Mouse (Mus musculus) frontal cortex, adult (tissue): ENCODE results near the gene Cdc42ep2.

Experiments
- ATAC-seq: cut with Nextera tagmentation; 2 replicates; pipeline ENCODE4 v1.9.2; 2017; ENCODE audit warnings: mild to moderate bottlenecking, moderate library complexity, mixed read lengths; ENCODE audit not compliant: low TSS enrichment

Cdc42ep2 gene

DNA sequence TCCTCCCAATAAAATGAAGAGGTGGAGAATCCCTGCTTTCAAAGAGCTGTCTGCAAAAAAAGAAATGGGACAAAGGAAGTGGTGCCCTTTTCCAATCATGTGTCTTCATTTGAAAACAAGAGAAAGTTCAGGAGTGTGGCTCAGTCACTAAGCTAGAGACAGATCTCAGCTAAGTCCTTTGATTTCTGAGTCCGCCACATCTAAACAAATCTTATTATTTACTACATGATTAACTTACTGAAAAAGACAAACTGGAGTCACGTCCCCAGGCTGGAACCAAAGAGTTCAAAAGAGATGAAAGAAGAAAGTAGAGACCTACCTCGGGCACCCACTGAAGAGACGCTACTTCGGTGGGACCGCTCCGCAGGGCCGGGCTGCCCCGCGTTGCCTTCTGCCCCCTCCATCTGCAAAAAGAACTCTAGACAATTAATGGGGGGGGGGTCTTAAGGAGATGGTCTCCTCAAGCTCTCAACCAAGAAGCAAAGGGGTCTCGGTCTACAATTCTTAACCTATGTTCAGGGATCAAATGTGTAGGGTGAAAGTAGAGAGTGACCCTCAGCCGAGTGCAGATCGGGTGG is 50.1 kb downstream of the Cdc42ep2 start:
- ATAC-seq: no peak

GRCm38 (mm10) chr19:5872931-5873556 is 51.6 kb downstream of the Cdc42ep2 start:
- no peak for ATAC-seq

GRCm38 (mm10) chr19:5872528-5872927 is 52.1 kb downstream of the Cdc42ep2 start:
- ATAC-seq: no peak

DNA sequence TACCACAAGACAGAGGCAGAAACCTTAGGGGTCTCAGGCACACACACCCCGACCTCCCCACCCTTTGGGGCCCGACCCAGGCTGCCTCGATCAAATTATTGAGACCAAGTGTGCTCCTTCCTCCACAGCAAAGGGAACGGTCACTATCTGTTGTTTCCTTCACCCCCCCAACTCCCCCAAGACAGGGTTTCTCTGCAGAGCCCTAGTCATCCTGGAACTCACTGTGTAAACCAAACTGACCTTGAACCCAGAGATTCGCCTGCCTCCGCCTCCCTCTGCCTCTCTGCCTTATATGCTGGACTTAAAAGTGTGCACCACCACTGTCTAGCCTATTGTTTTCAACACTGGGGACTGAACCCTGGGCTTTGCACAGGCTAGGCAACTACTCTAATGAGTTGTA is 52.9 kb downstream of the Cdc42ep2 start:
- no peak for ATAC-seq

GRCm38 (mm10) chr19:5871273-5871672 is 53.3 kb downstream of the Cdc42ep2 start:
- ATAC-seq: no peak

DNA sequence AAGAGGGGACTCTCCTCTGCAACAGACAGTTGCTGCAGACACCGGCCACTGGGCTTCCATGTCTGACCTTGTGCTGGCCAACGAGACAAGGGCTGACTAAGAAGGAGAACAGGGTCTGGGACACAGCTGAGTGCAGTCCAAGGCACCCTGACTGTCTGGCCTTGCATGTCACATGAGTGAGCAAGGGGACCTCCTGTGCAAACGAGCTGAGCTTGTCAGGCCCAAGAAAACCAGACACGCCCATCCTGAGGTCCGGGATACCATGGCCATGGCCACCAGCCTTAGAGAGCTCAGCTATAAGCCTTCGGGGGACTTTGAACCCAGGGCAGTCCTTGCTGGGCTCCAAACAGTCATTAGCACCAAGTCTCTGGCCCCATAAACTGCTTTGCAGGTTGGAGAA is 56.5 kb downstream of the Cdc42ep2 start:
- ATAC-seq: no peak
